Mouse (Mus musculus): ENCODE data around the gene Gm38392. TPM values are rescaled to one million over a fixed set of nuclear protein-coding genes. Genes with fewer than 3 reads are reported as not detected.
"Not testable (repeated sequence)": the region's sequence is repeated elsewhere in the genome, so short reads cannot be mapped to it uniquely, and the experiment has no call there.

Gene Gm38392
- polyA plus RNA-seq, 1 experiment: not detected

- H3K4me1 ChIP-seq (ENCODE audit: control insufficient read depth, insufficient read depth, insufficient read length, low read length): no peaks in the 10 kb centered on the region
- 81% methylated on average over 2 of the region's 2 CpGs for WGBS
- TF ChIP-seq CTCF (IDR thresholded peaks at IDR 0.05; ENCODE audit: extremely low read depth, insufficient read length, insufficient replicate concordance, low read depth, low read length): no peak
- TF ChIP-seq POLR2A (IDR thresholded peaks at IDR 0.05; ENCODE audit: low read depth, low read length): no peak
- H3K36me3 ChIP-seq (ENCODE audit: control insufficient read depth, insufficient read depth, low read length): no peaks in the 10 kb centered on the region
- H3K27ac ChIP-seq (ENCODE audit: insufficient read depth, low read depth, low read length): no peak overlapping the region
- no peaks in the 10 kb centered on the region for H3K27me3 ChIP-seq (ENCODE audit: control insufficient read depth, insufficient read depth, low read length)
- no peak overlapping the region for H3K4me3 ChIP-seq (ENCODE audit: low read depth, low read length)
Measured at GRCm38 (mm10) chr3:88276121-88276520, 10.9 kb downstream of the Gm38392 start.

- Histone ChIP-seq H3K4me1 (ENCODE audit: control insufficient read depth, insufficient read depth, insufficient read length, low read length) (no peaks in the 10 kb centered on the region), H3K27ac (ENCODE audit: insufficient read depth, low read depth, low read length) (no peak overlapping the region), H3K27me3 (ENCODE audit: control insufficient read depth, insufficient read depth, low read length) (no peaks in the 10 kb centered on the region), H3K36me3 (ENCODE audit: control insufficient read depth, insufficient read depth, low read length) (no peaks in the 10 kb centered on the region), H3K4me3 (ENCODE audit: low read depth, low read length) (no peak overlapping the region)
- 94% methylated on average over 4 of the region's 4 CpGs for WGBS
- TF ChIP-seq CTCF (IDR thresholded peaks at IDR 0.05; ENCODE audit: extremely low read depth, insufficient read length, insufficient replicate concordance, low read depth, low read length) (peak; percentile 30; the same call in 1 of the 2 replicates), POLR2A (IDR thresholded peaks at IDR 0.05; ENCODE audit: low read depth, low read length) (no peak)
Measured at GRCm38 (mm10) chr3:88274002-88274401, 13.0 kb downstream of the Gm38392 start.

GRCm38 (mm10) chr3:88271859-88272258, 15.2 kb downstream of the Gm38392 start:
- no peak overlapping the region for H3K4me3 ChIP-seq (ENCODE audit: low read depth, low read length)
- H3K4me1 ChIP-seq (ENCODE audit: control insufficient read depth, insufficient read depth, insufficient read length, low read length): no peaks in the 10 kb centered on the region
- 91% methylated on average over 3 of the region's 3 CpGs for WGBS
- TF ChIP-seq POLR2A (IDR thresholded peaks at IDR 0.05; ENCODE audit: low read depth, low read length) (no peak), CTCF (IDR thresholded peaks at IDR 0.05; ENCODE audit: extremely low read depth, insufficient read length, insufficient replicate concordance, low read depth, low read length) (no peak)
- no peaks in the 10 kb centered on the region for H3K36me3 ChIP-seq (ENCODE audit: control insufficient read depth, insufficient read depth, low read length)
- no peaks in the 10 kb centered on the region for H3K27me3 ChIP-seq (ENCODE audit: control insufficient read depth, insufficient read depth, low read length)
- no peak overlapping the region for H3K27ac ChIP-seq (ENCODE audit: insufficient read depth, low read depth, low read length)

GRCm38 (mm10) chr3:88271298-88271697, 15.7 kb downstream of the Gm38392 start:
- H3K4me3 ChIP-seq (ENCODE audit: low read depth, low read length); H3K4me1 ChIP-seq (ENCODE audit: control insufficient read depth, insufficient read depth, insufficient read length, low read length); H3K27me3 ChIP-seq (ENCODE audit: control insufficient read depth, insufficient read depth, low read length); H3K27ac ChIP-seq (ENCODE audit: insufficient read depth, low read depth, low read length); H3K36me3 ChIP-seq (ENCODE audit: control insufficient read depth, insufficient read depth, low read length): not testable (repeated sequence)
- WGBS: 86% methylated on average over 2 of the region's 2 CpGs

GRCm38 (mm10) chr3:88268991-88269390, 18.0 kb downstream of the Gm38392 start:
- H3K36me3 ChIP-seq (ENCODE audit: control insufficient read depth, insufficient read depth, low read length): no peaks in the 10 kb centered on the region

GRCm38 (mm10) chr3:88268014-88268413, 19.0 kb downstream of the Gm38392 start:
- H3K4me3 ChIP-seq (ENCODE audit: low read depth, low read length); H3K36me3 ChIP-seq (ENCODE audit: control insufficient read depth, insufficient read depth, low read length); H3K4me1 ChIP-seq (ENCODE audit: control insufficient read depth, insufficient read depth, insufficient read length, low read length); H3K27me3 ChIP-seq (ENCODE audit: control insufficient read depth, insufficient read depth, low read length); H3K27ac ChIP-seq (ENCODE audit: insufficient read depth, low read depth, low read length): not testable (repeated sequence)
- WGBS: 64% methylated on average over 6 of the region's 6 CpGs

More at GRCm38 (mm10) chr3:88268991-88269390, 18.0 kb downstream of the Gm38392 start:
- Histone ChIP-seq H3K27me3 (ENCODE audit: control insufficient read depth, insufficient read depth, low read length) (no peaks in the 10 kb centered on the region), H3K4me3 (ENCODE audit: low read depth, low read length) (no peak overlapping the region), H3K27ac (ENCODE audit: insufficient read depth, low read depth, low read length) (no peak overlapping the region), H3K4me1 (ENCODE audit: control insufficient read depth, insufficient read depth, insufficient read length, low read length) (no peaks in the 10 kb centered on the region)
- TF ChIP-seq POLR2A (IDR thresholded peaks at IDR 0.05; ENCODE audit: low read depth, low read length): no peak
- TF ChIP-seq CTCF (IDR thresholded peaks at IDR 0.05; ENCODE audit: extremely low read depth, insufficient read length, insufficient replicate concordance, low read depth, low read length): no peak
- 83% methylated on average over 5 of the region's 5 CpGs for WGBS

- Histone ChIP-seq H3K4me3 (ENCODE audit: low read depth, low read length) (no peak overlapping the region), H3K27me3 (ENCODE audit: control insufficient read depth, insufficient read depth, low read length) (no peaks in the 10 kb centered on the region), H3K27ac (ENCODE audit: insufficient read depth, low read depth, low read length) (no peak overlapping the region), H3K4me1 (ENCODE audit: control insufficient read depth, insufficient read depth, insufficient read length, low read length) (peaks cover 4% of the 10 kb centered on the region; the same call in 1 of the 2 replicates), H3K36me3 (ENCODE audit: control insufficient read depth, insufficient read depth, low read length) (no peaks in the 10 kb centered on the region)
- TF ChIP-seq CTCF (IDR thresholded peaks at IDR 0.05; ENCODE audit: extremely low read depth, insufficient read length, insufficient replicate concordance, low read depth, low read length) (no peak), POLR2A (IDR thresholded peaks at IDR 0.05; ENCODE audit: low read depth, low read length) (no peak)
- 32% methylated on average over 3 of the region's 3 CpGs for WGBS
Measured at GRCm38 (mm10) chr3:88262346-88262745, 24.7 kb downstream of the Gm38392 start.

- no peak for TF ChIP-seq POLR2A (IDR thresholded peaks at IDR 0.05; ENCODE audit: low read depth, low read length)
- H3K27me3 ChIP-seq (ENCODE audit: control insufficient read depth, insufficient read depth, low read length): no peaks in the 10 kb centered on the region
- H3K36me3 ChIP-seq (ENCODE audit: control insufficient read depth, insufficient read depth, low read length): no peaks in the 10 kb centered on the region
- H3K4me3 ChIP-seq (ENCODE audit: low read depth, low read length): no peak overlapping the region
- WGBS: 48% methylated on average over 7 of the region's 7 CpGs
- H3K4me1 ChIP-seq (ENCODE audit: control insufficient read depth, insufficient read depth, insufficient read length, low read length): peaks cover 20% of the 10 kb centered on the region
- peak overlapping the region; percentile 47; the same call in 1 of the 2 replicates for H3K27ac ChIP-seq (ENCODE audit: insufficient read depth, low read depth, low read length)
Measured at GRCm38 (mm10) chr3:88256382-88256781, 30.6 kb downstream of the Gm38392 start.
